Mouse (Mus musculus): ENCODE results near the gene Phactr4.
A peak's percentile ranks its signal among the peaks of the same experiment; 100 is the strongest.

Gene Phactr4

GRCm38 (mm10) chr4:132365450-132366060 is 56.7 kb downstream of the Phactr4 start:
- DNase-seq = peak; percentile 34 to 39

- no peak for DNase-seq
Measured at GRCm38 (mm10) chr4:132363487-132363886, 58.8 kb downstream of the Phactr4 start.

GRCm38 (mm10) chr4:132359510-132359909 is 62.8 kb downstream of the Phactr4 start:
- DNase-seq = no peak

- peak; percentile 67 to 74 for DNase-seq
Measured at GRCm38 (mm10) chr4:132356170-132356569, 66.1 kb downstream of the Phactr4 start.

- no peak for DNase-seq
Measured at GRCm38 (mm10) chr4:132355403-132355802, 66.9 kb downstream of the Phactr4 start.

- DNase-seq = peak; percentile 28 to 47
Measured at GRCm38 (mm10) chr4:132354571-132354970, 67.7 kb downstream of the Phactr4 start.

- peak; percentile 90 to 95 for DNase-seq
Measured at GRCm38 (mm10) chr4:132353481-132353885, 68.8 kb downstream of the Phactr4 start, which contains the start of gene Rcc1. Rcc1 (minus strand) TSS chr4:132353605.

- DNase-seq = peak; percentile 42 to 50
Measured at GRCm38 (mm10) chr4:132352739-132353138, 69.5 kb downstream of the Phactr4 start.

- DNase-seq = no peak
Measured at GRCm38 (mm10) chr4:132351401-132351800, 70.9 kb downstream of the Phactr4 start.

GRCm38 (mm10) chr4:132350854-132351253 is 71.4 kb downstream of the Phactr4 start:
- no peak for DNase-seq

- no peak for DNase-seq
Measured at GRCm38 (mm10) chr4:132350123-132350740, 72.1 kb downstream of the Phactr4 start.

- no peak for DNase-seq
Measured at GRCm38 (mm10) chr4:132349495-132350122, 72.7 kb downstream of the Phactr4 start.

- DNase-seq = no peak
Measured at GRCm38 (mm10) chr4:132346661-132347060, 75.6 kb downstream of the Phactr4 start.

GRCm38 (mm10) chr4:132346261-132346660 is 76.0 kb downstream of the Phactr4 start:
- peak in 1 of 2 experiments; percentile 20 for DNase-seq

GRCm38 (mm10) chr4:132345843-132346212 is 76.5 kb downstream of the Phactr4 start:
- no peak for DNase-seq

GRCm38 (mm10) chr4:132345135-132345842 is 77.0 kb downstream of the Phactr4 start:
- DNase-seq = peak; percentile 99

GRCm38 (mm10) chr4:132344403-132345134 is 77.7 kb downstream of the Phactr4 start:
- no peak for DNase-seq

- DNase-seq = peak in 1 of 2 experiments; percentile 27
Measured at GRCm38 (mm10) chr4:132341451-132341850, 80.8 kb downstream of the Phactr4 start.

- peak in 1 of 2 experiments; percentile 18 for DNase-seq
Measured at GRCm38 (mm10) chr4:132338943-132339342, 83.3 kb downstream of the Phactr4 start.

GRCm38 (mm10) chr4:132332880-132333279 is 89.4 kb downstream of the Phactr4 start:
- DNase-seq = no peak

GRCm38 (mm10) chr4:132331960-132332359 is 90.3 kb downstream of the Phactr4 start:
- no peak for DNase-seq

- no peak for DNase-seq
Measured at GRCm38 (mm10) chr4:132329835-132330354, 92.4 kb downstream of the Phactr4 start.

All from kidney, postnatal 4 days (tissue).